Mouse (Mus musculus) spleen, postnatal 10 days (tissue): ENCODE measurements around the gene Stambpl1.
"Not testable (repeated sequence)": the region's sequence is repeated elsewhere in the genome, so short reads cannot be mapped to it uniquely, and the experiment has no call there.

Experiments used
- DNase-seq, 2 experiments: peaks; one replicate each; pipeline ENCODE4 v3.0.0; 2021 to 2022; ENCODE audit warnings: low spot score in 2 of 2

Gene Stambpl1

GRCm38 (mm10) chr19:34198901-34199300 is 6.9 kb downstream of the Stambpl1 start:
- DNase-seq, result no peak

GRCm38 (mm10) chr19:34199488-34199887 is 7.5 kb downstream of the Stambpl1 start:
- no peak for DNase-seq

- peak in 1 of 2 experiments; percentile 43 for DNase-seq
Observed at GRCm38 (mm10) chr19:34202668-34203067, 10.6 kb downstream of the Stambpl1 start.

DNA sequence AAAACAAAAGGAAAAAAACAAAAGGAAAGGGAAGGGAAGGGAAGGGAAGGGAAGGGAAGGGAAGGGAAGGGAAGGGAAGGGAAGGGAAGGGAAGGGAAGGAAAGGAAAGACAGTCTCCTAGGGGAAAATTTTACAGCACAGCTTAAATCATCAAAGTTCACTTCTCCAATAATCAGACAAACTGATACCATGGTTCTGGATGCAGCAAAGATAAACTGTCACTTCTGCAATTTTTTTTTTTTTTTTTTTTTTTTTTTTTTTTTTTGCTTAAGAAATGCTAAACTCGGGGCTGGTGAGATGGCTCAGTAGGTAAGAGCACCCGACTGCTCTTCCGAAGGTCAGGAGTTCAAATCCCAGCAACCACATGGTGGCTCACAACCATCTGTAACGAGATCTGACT is 14.1 kb downstream of the Stambpl1 start:
- not testable (repeated sequence) for DNase-seq

- no peak for DNase-seq
Observed at GRCm38 (mm10) chr19:34206760-34207440, 14.9 kb downstream of the Stambpl1 start.

GRCm38 (mm10) chr19:34209031-34209430 is 17.0 kb downstream of the Stambpl1 start:
- no peak for DNase-seq

DNA sequence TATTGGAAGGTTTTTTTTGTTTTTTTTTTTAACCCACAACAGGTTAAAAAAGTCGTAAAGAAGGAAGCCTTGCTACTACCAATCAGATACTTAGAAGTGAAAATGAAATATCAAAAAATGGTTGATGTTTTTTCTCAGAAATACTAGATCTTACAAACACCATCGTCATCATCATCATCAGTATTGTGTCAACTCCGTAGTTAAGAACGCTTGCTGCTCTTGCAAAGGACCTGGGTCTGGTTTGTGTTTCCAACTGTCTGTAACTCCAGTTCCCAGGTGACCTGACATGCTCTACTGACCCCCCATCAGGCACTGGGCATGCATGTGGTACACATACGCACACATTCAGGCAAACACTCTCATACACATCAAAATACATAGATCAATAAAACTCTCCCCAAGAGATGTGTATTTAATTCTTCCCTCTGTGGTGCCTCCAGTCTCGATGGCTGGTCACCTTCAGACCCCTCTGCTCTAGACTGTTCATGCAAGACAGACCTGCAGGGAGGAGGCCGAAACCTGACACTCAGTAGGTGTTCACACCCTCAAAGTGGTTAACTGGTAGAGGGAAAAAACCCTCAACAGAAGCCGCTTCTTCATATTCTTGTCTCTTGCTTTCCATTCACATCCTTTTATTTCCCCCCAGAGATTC is 18.0 kb downstream of the Stambpl1 start:
- no peak for DNase-seq

- DNase-seq, result no peak
Observed at GRCm38 (mm10) chr19:34210841-34211240, 18.8 kb downstream of the Stambpl1 start.

GRCm38 (mm10) chr19:34212489-34213250 is 20.6 kb downstream of the Stambpl1 start:
- DNase-seq, result no peak

GRCm38 (mm10) chr19:34213251-34213645 is 21.2 kb downstream of the Stambpl1 start:
- no peak for DNase-seq

GRCm38 (mm10) chr19:34214136-34214535 is 22.1 kb downstream of the Stambpl1 start:
- no peak for DNase-seq

- DNase-seq, result no peak
Observed at GRCm38 (mm10) chr19:34216956-34217355, 24.9 kb downstream of the Stambpl1 start.

DNA sequence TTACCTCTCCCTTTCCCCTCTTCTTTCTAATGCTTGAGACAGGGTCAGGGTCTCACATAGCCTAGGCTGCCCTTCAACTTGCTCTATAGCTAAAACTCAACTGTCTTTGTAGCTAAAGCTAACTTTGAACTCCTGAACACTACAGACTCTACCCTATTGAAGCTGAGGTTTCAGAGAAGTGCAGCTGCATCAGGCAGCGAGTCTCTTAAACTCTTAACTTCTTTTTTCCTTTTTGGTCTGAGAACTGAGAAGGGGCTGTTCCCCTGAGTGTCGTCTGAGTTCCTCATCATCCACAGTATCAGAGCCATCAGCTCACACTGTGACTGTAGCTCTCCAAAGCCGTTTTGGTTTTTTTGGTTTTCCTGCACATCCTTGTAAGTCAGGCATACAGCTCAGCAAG is 25.7 kb downstream of the Stambpl1 start:
- DNase-seq, result no peak

GRCm38 (mm10) chr19:34219260-34219968 is 27.4 kb downstream of the Stambpl1 start:
- no peak for DNase-seq

- DNase-seq, result no peak
Observed at GRCm38 (mm10) chr19:34220732-34221380, 28.8 kb downstream of the Stambpl1 start.

DNA sequence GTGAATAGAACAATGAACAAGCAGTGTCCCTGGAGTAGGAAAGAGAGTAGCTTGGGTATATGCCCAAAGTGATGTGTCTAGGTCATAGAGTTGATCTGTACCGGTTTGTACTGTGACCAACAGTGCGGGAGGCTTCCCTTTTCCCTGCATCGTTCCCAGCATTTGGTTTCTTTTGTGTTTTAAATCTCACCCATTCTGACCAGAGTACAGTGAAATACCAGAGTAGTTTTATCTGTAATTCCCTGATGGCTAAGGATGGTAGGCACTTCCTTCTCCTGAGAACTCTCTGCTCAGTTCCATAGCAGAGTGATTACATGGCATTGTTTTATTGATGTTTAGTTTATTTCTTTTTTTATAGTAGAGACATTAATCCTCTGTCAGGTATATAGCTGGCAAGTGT is 30.8 kb downstream of the Stambpl1 start:
- DNase-seq, result no peak

DNA sequence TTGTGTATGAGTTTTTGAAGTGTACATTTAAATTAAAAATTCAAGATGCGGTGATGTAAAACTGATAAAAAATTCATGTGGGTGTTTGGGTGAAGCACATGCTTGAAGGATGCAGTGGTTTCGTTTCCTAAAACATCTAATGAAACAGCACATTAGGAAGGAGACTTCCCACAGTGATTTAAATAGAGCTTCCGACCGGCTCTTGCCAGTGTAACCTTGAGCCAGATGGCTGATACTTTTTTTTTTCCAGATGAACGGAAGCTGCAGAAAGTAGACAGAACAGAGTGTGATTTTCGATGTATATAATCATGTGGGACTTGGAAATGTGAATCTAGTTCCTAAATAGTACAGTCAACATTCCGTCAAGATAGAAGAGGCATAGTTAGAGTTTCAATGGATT is 39.6 kb downstream of the Stambpl1 start:
- no peak for DNase-seq

DNA sequence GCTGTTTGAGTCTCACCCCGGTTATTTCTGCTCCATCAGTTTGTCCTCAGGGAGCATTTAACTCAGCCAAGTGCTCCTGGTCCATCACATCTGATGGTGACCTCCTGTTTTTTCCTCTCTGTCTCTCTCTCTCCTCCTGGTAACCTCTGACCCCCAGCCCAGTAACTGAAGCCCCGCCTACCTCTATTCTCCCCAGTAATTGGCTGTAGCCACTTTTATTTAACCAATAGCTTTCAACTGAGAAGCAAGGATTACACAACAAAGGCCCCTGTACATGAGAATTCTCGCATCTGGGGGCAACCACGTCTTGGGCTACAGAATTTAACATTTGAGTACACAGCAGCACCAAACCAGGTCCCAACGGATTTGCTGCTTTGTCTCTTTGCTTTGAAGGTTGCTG is 40.3 kb downstream of the Stambpl1 start:
- no peak for DNase-seq

- peak in 1 of 2 experiments; percentile 68 for DNase-seq
Observed at GRCm38 (mm10) chr19:34233944-34234343, 41.9 kb downstream of the Stambpl1 start.

- DNase-seq, result no peak
Observed at GRCm38 (mm10) chr19:34236049-34236448, 44.0 kb downstream of the Stambpl1 start.

GRCm38 (mm10) chr19:34237746-34238145 is 45.7 kb downstream of the Stambpl1 start:
- DNase-seq, result no peak
